Mouse (Mus musculus) ES-E14 (cell line): ENCODE data around the gene Cfap58. TPM values are rescaled to one million over a fixed set of nuclear protein-coding genes. Genes with fewer than 3 reads are reported as not detected.

ENCODE experiments used
- DNase-seq: peaks from one replicate; pipeline ENCODE4 v3.0.0-alpha.2; 2013; ENCODE audit warnings: low read depth, low spot score
- H3K27ac ChIP-seq: 2 replicates; pipeline ENCODE4 v1.5.1; 2012; ENCODE audit warnings: low read depth, mild to moderate bottlenecking, low read length, moderate library complexity, mixed read lengths; ENCODE audit not compliant: poor library complexity, insufficient read depth, severe bottlenecking
- H3K36me3 ChIP-seq: 2 replicates; pipeline ENCODE4 v1.6.1; 2012; ENCODE audit warnings: mild to moderate bottlenecking, low read length, moderate library complexity, mixed read lengths; ENCODE audit not compliant: control insufficient read depth, poor library complexity, insufficient read depth, severe bottlenecking
- H3K4me1 ChIP-seq, 2 experiments: fragments of 150-350 bp in 1 of 2; sonication (generic) in 1 of 2; 2 replicates each; pipeline ENCODE4 v1.6.1; 2012; ENCODE audit warnings: low read length in 2 of 2, mild to moderate bottlenecking in 1 of 2, mixed read lengths in 1 of 2; ENCODE audit not compliant: control insufficient read depth in 2 of 2, insufficient read depth in 2 of 2, poor library complexity in 1 of 2
- H3K4me3 ChIP-seq, 2 experiments: fragments of 150-350 bp in 1 of 2; sonication (generic) in 1 of 2; 2 replicates each; pipeline ENCODE4 v1.5.1; 2012; ENCODE audit warnings: low read length in 2 of 2, low read depth in 1 of 2, mild to moderate bottlenecking in 1 of 2, mixed read lengths in 1 of 2; ENCODE audit not compliant: insufficient read depth in 1 of 2, poor library complexity in 1 of 2, severe bottlenecking in 1 of 2
- H3K9ac ChIP-seq: 2 replicates; pipeline ENCODE4 v1.6.1; 2012; ENCODE audit warnings: low read depth, mild to moderate bottlenecking, low read length, mixed read lengths; ENCODE audit not compliant: poor library complexity, insufficient read depth, severe bottlenecking
- H3K9me3 ChIP-seq: fragments of 150-350 bp; sonication (generic); 2 replicates; pipeline ENCODE4 v1.6.1; 2012; ENCODE audit warnings: low read depth, mild to moderate bottlenecking, low read length; ENCODE audit not compliant: control insufficient read depth, insufficient read depth
- CHD2 ChIP-seq: IDR thresholded peaks from 2 replicates; pipeline ENCODE4 v1.6.1; 2014; ENCODE audit warnings: mild to moderate bottlenecking, low read depth, low read length, inconsistent platforms
- HCFC1 ChIP-seq: IDR thresholded peaks from 2 replicates; pipeline ENCODE4 v1.6.1; 2012; ENCODE audit warnings: low read length, inconsistent platforms, borderline replicate concordance; ENCODE audit not compliant: insufficient read depth
- MAFK ChIP-seq: IDR thresholded peaks from 2 replicates; pipeline ENCODE4 v1.6.1; 2014; ENCODE audit warnings: mild to moderate bottlenecking, low read depth, low read length, inconsistent platforms; ENCODE audit not compliant: insufficient read depth
- ZC3H11A ChIP-seq: IDR thresholded peaks from 2 replicates; pipeline ENCODE4 v1.6.1; 2012; ENCODE audit warnings: low read depth, mild to moderate bottlenecking, inconsistent platforms, low read length, borderline replicate concordance
- ZNF384 ChIP-seq: IDR thresholded peaks from 2 replicates; pipeline ENCODE4 v1.6.1; 2012; ENCODE audit warnings: low read depth, low read length, inconsistent platforms
- in situ Hi-C, 2 experiments: fragments of 600-800 bp; cut with MboI; formaldehyde crosslinking; loops; one replicate each; pipeline ENCODE4 v1.15.1; 2025; ENCODE audit warnings: low sequenced_read_pairs in 2 of 2, inconsistent platforms in 1 of 2; ENCODE audit not compliant: unreplicated experiment in 2 of 2
- total RNA-seq: library from RNA; depleted of rRNA; stranded (reverse); fragments of 300-350 nt; gene quantifications from 2 replicates; pipeline ENCODE4 v1.2.3, GENCODE M21; 2012

Cfap58 gene
- total RNA-seq, 1 experiment, result not detected

GRCm38 (mm10) chr19:47913344-47913743 lies 24.1 kb upstream of the Cfap58 start:
- H3K9ac ChIP-seq, result no peak overlapping the region
- no peak overlapping the region for H3K4me3 ChIP-seq
- H3K36me3 ChIP-seq, result no peaks in the 10 kb centered on the region
- in situ Hi-C loops, result no loop called here
- peaks cover 2 to 10% of the 10 kb centered on the region in 2 experiments; a peak in 2 of 4 replicates for H3K4me1 ChIP-seq
- no peak overlapping the region for H3K27ac ChIP-seq
- no peak for TF ChIP-seq CHD2
- no peak for TF ChIP-seq ZNF384
- TF ChIP-seq MAFK, result no peak
- TF ChIP-seq HCFC1, result no peak
- no peak for TF ChIP-seq ZC3H11A
- no peak for DNase-seq
- H3K9me3 ChIP-seq, result no peaks in the 10 kb centered on the region

DNA sequence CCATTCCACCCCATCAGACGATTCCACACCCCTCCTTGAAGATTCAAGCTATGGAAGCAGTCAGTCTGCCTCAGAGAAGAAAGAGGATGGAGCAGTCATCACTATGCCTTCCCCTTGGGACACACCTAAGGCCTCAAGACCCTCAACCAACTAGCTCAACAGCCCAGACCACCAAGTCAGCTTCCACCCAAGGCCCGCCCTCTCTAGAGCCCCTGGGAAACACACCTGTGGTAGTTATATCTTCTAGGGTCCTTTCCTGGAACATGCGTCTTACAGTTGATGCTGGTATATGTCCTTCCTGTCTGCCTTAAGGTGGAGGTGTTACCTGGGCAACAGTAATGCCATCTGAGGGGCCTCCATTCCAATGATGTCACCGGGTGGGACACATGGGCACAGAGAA lies 23.3 kb upstream of the Cfap58 start:
- Histone ChIP-seq H3K36me3 (no peaks in the 10 kb centered on the region), H3K9me3 (no peaks in the 10 kb centered on the region), H3K4me3 (no peak overlapping the region), H3K9ac (no peak overlapping the region), H3K4me1 (peaks cover 0 to 4% of the 10 kb centered on the region in 2 experiments; a peak in 1 of 4 replicates), H3K27ac (no peak overlapping the region)
- in situ Hi-C loops, result no loop called here
- no peak for DNase-seq
- TF ChIP-seq HCFC1, result no peak
- TF ChIP-seq ZNF384, result no peak
- TF ChIP-seq MAFK, result no peak
- no peak for TF ChIP-seq ZC3H11A
- no peak for TF ChIP-seq CHD2

DNA sequence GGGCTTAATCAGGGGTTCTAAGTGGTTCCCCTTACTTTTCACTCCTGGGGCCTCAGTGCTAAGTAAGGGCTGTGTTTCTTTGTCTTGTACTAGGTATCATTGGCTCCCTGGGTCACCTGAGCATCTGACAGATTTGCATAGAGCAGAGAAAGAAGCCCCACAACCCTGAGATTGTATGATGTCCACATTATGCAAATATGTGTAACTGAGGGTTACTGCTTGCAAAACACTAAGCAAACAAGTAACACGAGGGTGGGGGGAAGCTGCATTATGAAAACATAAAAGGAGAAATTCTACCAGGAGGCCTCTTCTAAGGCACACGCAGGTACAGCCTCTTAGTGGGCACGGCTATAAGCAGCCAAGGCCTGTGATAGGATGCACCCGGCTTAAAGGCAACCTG lies 22.2 kb upstream of the Cfap58 start:
- Histone ChIP-seq H3K9ac (no peak overlapping the region), H3K9me3 (no peaks in the 10 kb centered on the region), H3K4me3 (no peak overlapping the region), H3K4me1 (no peaks in the 10 kb centered on the region; a peak in 1 of 4 replicates), H3K36me3 (no peaks in the 10 kb centered on the region), H3K27ac (no peak overlapping the region)
- no peak for DNase-seq
- TF ChIP-seq HCFC1, result no peak
- TF ChIP-seq ZNF384, result no peak
- no peak for TF ChIP-seq MAFK
- no peak for TF ChIP-seq ZC3H11A
- no peak for TF ChIP-seq CHD2
- in situ Hi-C loops, result no loop called here

GRCm38 (mm10) chr19:47917396-47917795 lies 20.1 kb upstream of the Cfap58 start:
- in situ Hi-C loops, result no loop called here
- no peak overlapping the region for H3K9ac ChIP-seq
- no peak overlapping the region for H3K27ac ChIP-seq
- no peaks in the 10 kb centered on the region for H3K9me3 ChIP-seq
- no peaks in the 10 kb centered on the region for H3K36me3 ChIP-seq
- TF ChIP-seq ZC3H11A (no peak), ZNF384 (no peak), MAFK (no peak), CHD2 (no peak), HCFC1 (no peak)
- no peak for DNase-seq
- H3K4me3 ChIP-seq, result no peak overlapping the region
- no peaks in the 10 kb centered on the region; a peak in 1 of 4 replicates for H3K4me1 ChIP-seq

DNA sequence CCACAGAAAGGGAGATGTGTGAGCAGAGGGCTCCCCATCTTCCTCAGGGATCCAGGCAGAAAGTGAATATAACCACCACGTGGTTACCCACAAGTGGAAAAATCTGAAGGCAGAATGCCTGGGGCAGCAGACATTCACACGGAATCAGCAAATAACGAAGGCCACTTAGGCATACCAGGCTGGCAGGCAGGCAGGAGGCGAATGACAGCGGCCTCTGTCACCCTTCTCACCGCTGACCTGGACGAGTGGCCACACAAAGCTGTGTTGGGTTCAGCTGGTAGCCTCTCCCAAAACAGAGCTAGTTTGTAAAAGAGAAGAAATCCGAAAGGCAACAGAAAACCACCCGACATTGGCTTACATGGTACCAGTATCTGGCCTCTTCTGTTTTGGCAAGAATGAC lies 19.5 kb upstream of the Cfap58 start:
- TF ChIP-seq MAFK (no peak), ZC3H11A (no peak), CHD2 (no peak), ZNF384 (no peak), HCFC1 (no peak)
- in situ Hi-C loops, result no loop called here
- H3K9ac ChIP-seq, result no peak overlapping the region

More for the DNA sequence above, 19.5 kb upstream of the Cfap58 start:
- no peak for DNase-seq
- Histone ChIP-seq H3K36me3 (no peaks in the 10 kb centered on the region), H3K4me1 (no peaks in the 10 kb centered on the region; a peak in 1 of 4 replicates), H3K9me3 (no peaks in the 10 kb centered on the region), H3K27ac (no peak overlapping the region), H3K4me3 (no peak overlapping the region)
